Mouse (Mus musculus): ENCODE measurements at regions not wholly inside any gene's neighbourhood (a gene's known extent, or its start where the extent isn't known, plus 50 kb on each side); places are given as distances from the start of the nearest gene placed in this dataset.

- TF ChIP-seq POLR2A (IDR thresholded peaks at IDR 0.05; ENCODE audit: low read depth, low read length) (no peak), CTCF (conservative IDR thresholded peaks at IDR 0.05; ENCODE audit: insufficient read depth, insufficient read length, low read depth, low read length) (no peak)
Observed at GRCm38 (mm10) chr6:51185201-51185600, 247.3 kb upstream of the Nfe2l3 start.

Measured in kidney, adult 2 months (tissue).